Comparison of ENCODE assay signal across 8 mouse cellular contexts in genomic region chr6:85333732-85334131, GRCm38 (mm10). TPM values are rescaled to one million over a fixed set of nuclear protein-coding genes. Genes with fewer than 3 reads are reported as not detected.
A peak's percentile ranks its signal among the peaks of the same experiment; 100 is the strongest.
DNase-seq lines count a peak whose midpoint lies in the region; ATAC-seq and TF ChIP-seq lines count a peak whose summit lies in the region.

No protein-coding gene starts in this region.

- peak overlapping the region; percentile 79 for H3K9ac ChIP-seq in heart, embryonic 12.5 days
- peak overlapping the region; percentile 46 for H3K9ac ChIP-seq in embryonic facial prominence, embryonic 11.5 days (replicated peaks; ENCODE audit: low read length)
- H3K9ac ChIP-seq in intestine, postnatal 0 days (ENCODE audit: low read depth, low read length): peak overlapping the region; percentile 72
- H3K9ac ChIP-seq in midbrain, embryonic 12.5 days (replicated peaks): peak overlapping the region; percentile 46

- peak overlapping the region; percentile 93 for H3K4me2 ChIP-seq in heart, embryonic 12.5 days
- H3K4me2 ChIP-seq in embryonic facial prominence, embryonic 11.5 days (ENCODE audit: low read depth, low read length): peak overlapping the region; percentile 97
- peak overlapping the region; percentile 97 for H3K4me2 ChIP-seq in intestine, postnatal 0 days (replicated peaks; ENCODE audit: low read depth)
- peak overlapping the region; percentile 96 for H3K4me2 ChIP-seq in midbrain, embryonic 12.5 days (replicated peaks)

- H3K36me3 ChIP-seq in heart, embryonic 12.5 days: peaks cover 28% of the 10 kb centered on the region
- H3K36me3 ChIP-seq in embryonic facial prominence, embryonic 11.5 days (replicated peaks; ENCODE audit: control insufficient read depth, insufficient read depth, low read depth, low read length): no peaks in the 10 kb centered on the region
- peaks cover 17% of the 10 kb centered on the region; the same call in 1 of the 2 replicates for H3K36me3 ChIP-seq in intestine, postnatal 0 days (ENCODE audit: control insufficient read depth, insufficient read depth)
- no peaks in the 10 kb centered on the region for H3K36me3 ChIP-seq in midbrain, embryonic 12.5 days

- no peak for ATAC-seq in heart, embryonic 12.5 days (ENCODE audit: insufficient number of reproducible peaks, low FRiP score)
- ATAC-seq in CD4-positive, CD25-positive, alpha-beta regulatory T cell, adult 4 months: peak; percentile 8
- ATAC-seq in embryonic facial prominence, embryonic 11.5 days (replicated peaks; ENCODE audit: insufficient number of reproducible peaks, low FRiP score, low TSS enrichment, low read depth): no peak
- 0 out of 2 replicates have a peak, but pooled peaks have one; percentile 1 for ATAC-seq in intestine, postnatal 0 days
- ATAC-seq in midbrain, embryonic 12.5 days (ENCODE audit: low FRiP score, low read depth): no peak

- H3K27me3 ChIP-seq in heart, embryonic 12.5 days (replicated peaks): peaks cover 17% of the 10 kb centered on the region
- no peaks in the 10 kb centered on the region for H3K27me3 ChIP-seq in embryonic facial prominence, embryonic 11.5 days (ENCODE audit: control insufficient read depth, insufficient read depth, low read length)
- H3K27me3 ChIP-seq in intestine, postnatal 0 days (replicated peaks; ENCODE audit: control insufficient read depth, insufficient read depth, low read length): no peaks in the 10 kb centered on the region
- H3K27me3 ChIP-seq in midbrain, embryonic 12.5 days: peaks cover 14% of the 10 kb centered on the region

- no peaks in the 10 kb centered on the region for H3K9me3 ChIP-seq in heart, embryonic 12.5 days (replicated peaks)
- no peaks in the 10 kb centered on the region for H3K9me3 ChIP-seq in embryonic facial prominence, embryonic 11.5 days (replicated peaks; ENCODE audit: control insufficient read depth, low read length)
- H3K9me3 ChIP-seq in intestine, postnatal 0 days (ENCODE audit: control insufficient read depth): no peaks in the 10 kb centered on the region
- H3K9me3 ChIP-seq in midbrain, embryonic 12.5 days: no peaks in the 10 kb centered on the region

- peak overlapping the region; percentile 38; the same call in 1 of the 2 replicates for H3K27ac ChIP-seq in heart, embryonic 12.5 days (ENCODE audit: poor library complexity, severe bottlenecking)
- no peak overlapping the region for H3K27ac ChIP-seq in embryonic facial prominence, embryonic 11.5 days (replicated peaks; ENCODE audit: low read depth, low read length)
- no peak overlapping the region for H3K27ac ChIP-seq in intestine, postnatal 0 days (ENCODE audit: low read depth, low read length)
- peak overlapping the region; percentile 91 for H3K27ac ChIP-seq in midbrain, embryonic 12.5 days (replicated peaks)

- H3K4me1 ChIP-seq in heart, embryonic 12.5 days (replicated peaks): peaks cover 18% of the 10 kb centered on the region
- no peaks in the 10 kb centered on the region for H3K4me1 ChIP-seq in embryonic facial prominence, embryonic 11.5 days (ENCODE audit: control insufficient read depth, insufficient read depth, low read length)
- peaks cover 6% of the 10 kb centered on the region; the same call in 1 of the 2 replicates for H3K4me1 ChIP-seq in intestine, postnatal 0 days (replicated peaks; ENCODE audit: control insufficient read depth, insufficient read depth, low read length)
- H3K4me1 ChIP-seq in midbrain, embryonic 12.5 days: peaks cover 11% of the 10 kb centered on the region

- peak overlapping the region; percentile 76 for H3K4me3 ChIP-seq in heart, embryonic 12.5 days
- H3K4me3 ChIP-seq in embryonic facial prominence, embryonic 11.5 days (ENCODE audit: low read depth, low read length): peak overlapping the region; percentile 69
- peak overlapping the region; percentile 73 for H3K4me3 ChIP-seq in intestine, postnatal 0 days (ENCODE audit: low read depth, low read length)
- H3K4me3 ChIP-seq in midbrain, embryonic 12.5 days: peak overlapping the region; percentile 67

- 2% methylated on average over 13 of the region's 13 CpGs for WGBS in heart, embryonic 12.5 days
- WGBS in embryonic facial prominence, embryonic 11.5 days: 4% methylated on average over 13 of the region's 13 CpGs
- 3% methylated on average over 13 of the region's 13 CpGs for WGBS in intestine, postnatal 0 days
- 3% methylated on average over 13 of the region's 13 CpGs for WGBS in midbrain, embryonic 12.5 days

- no peak for DNase-seq in heart, adult 9 months (ENCODE audit: low spot score in 2 of 2)
- peak; percentile 48 for DNase-seq in embryonic facial prominence, embryonic 11.5 days (ENCODE audit: low spot score)
- DNase-seq in left cerebral cortex, adult 9 months (ENCODE audit: low spot score in 2 of 2): no peak
- no peak for DNase-seq in cerebellum, postnatal 4 days (ENCODE audit: low spot score in 2 of 2)

- TF ChIP-seq CTCF in intestine, postnatal 0 days (IDR thresholded peaks at IDR 0.05; ENCODE audit: low read depth): no peak

RNA-seq across cellular contexts. Expression of gene Sfxn5, which starts 0.5 kb away (rescaled TPM):
- 2.9 and 3.9 TPM in 2 replicates for polyA plus RNA-seq in heart, embryonic 12.5 days (2016; fragmentation: Nextera tagmentation; extraction: Ambion mirVana)
- polyA plus RNA-seq in CD4-positive, CD25-positive, alpha-beta regulatory T cell, adult 4 months (2017; shearing (Covaris generic)): 1 to 10 TPM; 2.9 to 3.1 TPM
- 4.7 and 5.6 TPM in 2 replicates for polyA plus RNA-seq in embryonic facial prominence, embryonic 11.5 days (2014; fragmentation: Nextera tagmentation; extraction: Ambion mirVana)
- 3.2 and 3.4 TPM in 2 replicates for polyA plus RNA-seq in intestine, postnatal 0 days (2015; fragmentation: Nextera tagmentation; extraction: Ambion mirVana)
- 8.2 and 9.5 TPM in 2 replicates for polyA plus RNA-seq in midbrain, embryonic 12.5 days (2016; fragmentation: Nextera tagmentation; extraction: Ambion mirVana)

RNA-seq across cellular contexts. Expression of gene Rab11fip5, which starts 40.7 kb away (rescaled TPM):
- polyA plus RNA-seq in heart, embryonic 12.5 days (2016; fragmentation: Nextera tagmentation; extraction: Ambion mirVana): 42.0 and 42.6 TPM in 2 replicates
- polyA plus RNA-seq in CD4-positive, CD25-positive, alpha-beta regulatory T cell, adult 4 months (2017; shearing (Covaris generic)): under 1 TPM; 0.14 to 0.42 TPM
- polyA plus RNA-seq in embryonic facial prominence, embryonic 11.5 days (2014; fragmentation: Nextera tagmentation; extraction: Ambion mirVana): 3.1 TPM in 2 replicates
- 30.5 and 35.8 TPM in 2 replicates for polyA plus RNA-seq in intestine, postnatal 0 days (2015; fragmentation: Nextera tagmentation; extraction: Ambion mirVana)
- 9.7 and 10.1 TPM in 2 replicates for polyA plus RNA-seq in midbrain, embryonic 12.5 days (2016; fragmentation: Nextera tagmentation; extraction: Ambion mirVana)

Comparison
In these comparisons a context has a peak if more than half of its experiments do, and no peak if none do; other contexts are left out.
1. ATAC-seq: peak in CD4-positive, CD25-positive, alpha-beta regulatory T cell, adult 4 months (single experiment) and intestine, postnatal 0 days (single experiment); none in heart, embryonic 12.5 days (single experiment), embryonic facial prominence, embryonic 11.5 days (single experiment) and midbrain, embryonic 12.5 days (single experiment).
2. H3K27ac ChIP-seq: peak in heart, embryonic 12.5 days (single experiment) and midbrain, embryonic 12.5 days (single experiment); none in embryonic facial prominence, embryonic 11.5 days (single experiment) and intestine, postnatal 0 days (single experiment).
3. Peak in every context shown above with its lines, with median percentiles within 50 percentile points of each other: H3K4me2 ChIP-seq, H3K4me3 ChIP-seq and H3K9ac ChIP-seq.